Mouse (Mus musculus) liver, adult 2 months (tissue): ENCODE measurements around the gene Gm20671.

Source experiments
- CTCF ChIP-seq: fragments of 200-500 bp; IDR thresholded peaks from 2 replicates; pipeline ENCODE4 v1.5.1; 2011; ENCODE audit warnings: low read depth, low read length, control low read depth
- POLR2A ChIP-seq: fragments of 200-500 bp; IDR thresholded peaks from 2 replicates; pipeline ENCODE4 v1.6.1; 2011; ENCODE audit warnings: low read length, control low read depth; ENCODE audit not compliant: insufficient read depth; ENCODE audit errors: extremely low read depth

DNA sequence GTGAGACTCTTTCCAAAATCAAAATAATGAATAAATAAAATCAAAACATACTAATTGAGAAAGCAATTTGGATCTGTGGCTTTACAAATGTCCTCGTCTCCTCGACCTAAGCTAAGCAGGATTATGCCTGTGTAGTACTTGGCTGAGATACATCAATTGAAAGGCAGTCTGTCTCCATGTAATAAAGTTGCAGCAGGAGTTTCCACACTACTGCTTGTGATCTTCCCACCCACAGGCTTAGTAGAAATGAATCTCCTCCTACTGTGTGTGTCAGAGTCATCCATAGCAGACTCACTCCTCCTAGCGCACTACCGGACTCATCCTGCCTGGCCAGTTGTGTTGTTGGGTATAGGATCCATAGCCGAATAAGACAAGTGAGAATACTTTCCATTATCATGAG is 45.4 kb upstream of the Gm20671 start:
- TF ChIP-seq CTCF (no peak), POLR2A (no peak)
